Mouse (Mus musculus): ENCODE measurements around the gene Mrpl39.

Gene Mrpl39

DNA sequence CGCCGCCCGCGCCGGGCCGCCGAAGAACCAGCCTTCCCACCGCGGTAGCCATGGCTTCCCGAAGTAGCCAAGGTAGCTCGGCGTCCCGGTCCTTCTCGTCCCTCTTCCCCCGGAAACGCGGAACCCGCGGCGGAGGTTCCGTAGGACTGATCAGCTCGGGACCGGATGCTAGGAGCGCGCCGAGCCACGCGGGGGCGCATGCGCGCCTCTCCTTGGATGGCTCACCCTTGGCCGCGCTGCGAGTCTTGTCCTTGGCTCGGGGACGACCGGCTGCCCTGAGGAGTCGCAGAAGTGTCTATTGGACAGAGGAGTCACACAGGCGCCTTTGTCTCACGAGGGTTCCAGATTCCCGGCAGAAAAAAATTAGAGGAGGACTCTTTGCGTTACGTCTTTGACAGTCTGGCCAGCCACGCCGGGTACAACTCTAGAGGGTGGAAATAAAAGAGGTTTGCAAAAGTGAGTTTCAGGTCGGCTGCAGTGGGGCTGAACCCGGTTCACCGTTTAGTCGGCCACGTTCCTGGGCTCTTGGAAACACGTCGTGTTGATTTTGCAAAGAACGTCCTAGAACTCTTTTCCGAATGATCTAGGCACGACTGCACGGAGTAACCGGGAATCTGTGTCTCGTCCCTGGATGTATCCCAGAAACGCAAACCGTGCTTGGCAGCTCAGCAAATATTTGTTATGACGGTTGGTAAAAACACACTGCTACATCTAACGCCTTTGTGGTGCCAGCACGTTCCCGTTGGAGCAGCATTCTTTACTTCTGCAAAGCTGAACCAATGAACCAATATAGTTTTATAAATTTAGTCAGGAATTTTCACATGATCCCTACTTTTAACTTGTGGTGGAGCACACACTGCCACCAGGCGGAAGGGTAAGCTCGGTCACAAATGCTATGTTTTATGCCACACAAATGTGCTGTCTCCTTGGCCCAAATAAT is at the start of gene Mrpl39:
Gene Mrpl39 (minus strand): TSS at position 577 of the 940 bp plus-strand sequence.
- peak; percentile 89 for DNase-seq (ENCODE audit: low read depth)

DNA sequence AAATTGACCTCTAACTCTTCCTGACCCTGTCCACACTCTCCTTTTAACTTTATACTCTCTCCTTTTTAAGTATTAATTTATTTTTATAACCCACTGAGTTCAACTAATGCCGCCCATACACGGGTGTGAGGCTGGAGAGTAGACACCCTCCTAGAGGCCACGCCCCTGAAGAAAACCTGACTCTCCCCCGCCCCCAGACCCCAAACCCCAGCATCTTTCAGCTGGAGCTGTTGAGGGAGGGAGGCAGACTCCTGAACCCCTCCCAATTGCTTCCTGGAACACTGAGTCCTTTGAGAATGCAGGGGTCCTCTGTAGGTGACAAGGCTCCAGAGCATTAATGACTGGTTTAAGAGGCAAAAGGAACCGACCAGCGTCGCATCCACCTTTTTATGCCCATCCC is 49.4 kb upstream of the Mrpl39 start:
- DNase-seq (ENCODE audit: low read depth): no peak

DNA sequence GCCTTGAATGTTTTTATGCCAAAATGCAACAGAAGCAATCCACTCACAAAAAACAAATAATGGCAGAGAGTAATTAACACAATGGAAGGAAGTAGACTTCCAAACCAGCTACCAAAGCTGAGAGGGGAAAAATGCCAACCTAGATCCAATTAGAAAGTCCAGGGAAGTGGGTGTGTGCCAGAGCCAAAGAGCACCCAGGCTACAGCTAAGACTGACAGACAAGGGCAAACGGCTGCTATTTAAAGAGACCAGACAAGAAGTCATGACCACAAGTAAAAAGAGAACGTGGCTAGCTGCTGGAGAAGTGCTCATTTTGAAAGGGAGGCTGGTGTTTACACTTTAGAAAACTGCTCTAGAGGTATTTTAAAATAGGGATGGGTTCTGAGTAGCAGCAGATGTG is 47.7 kb upstream of the Mrpl39 start:
- DNase-seq (ENCODE audit: low read depth): no peak

DNA sequence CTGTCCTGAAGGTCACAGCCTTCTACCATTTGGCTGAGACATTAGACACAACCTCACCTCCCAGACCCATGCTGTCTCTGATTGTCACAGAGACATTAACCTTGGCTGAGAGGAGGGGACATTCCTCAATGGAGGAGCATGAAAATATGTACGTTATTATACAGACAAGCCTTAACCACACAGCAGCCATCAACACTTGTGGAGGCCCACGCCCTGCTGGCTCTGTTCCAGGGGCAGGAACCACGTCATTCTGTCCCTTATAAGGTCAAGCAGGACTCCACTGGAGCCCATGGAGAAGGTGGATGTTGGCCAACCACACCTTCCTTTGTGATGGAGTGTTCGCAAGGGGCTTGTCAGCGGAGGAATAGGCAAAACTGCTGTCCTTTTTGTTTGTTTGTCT is 44.2 kb upstream of the Mrpl39 start:
- DNase-seq (ENCODE audit: low read depth): no peak

DNA sequence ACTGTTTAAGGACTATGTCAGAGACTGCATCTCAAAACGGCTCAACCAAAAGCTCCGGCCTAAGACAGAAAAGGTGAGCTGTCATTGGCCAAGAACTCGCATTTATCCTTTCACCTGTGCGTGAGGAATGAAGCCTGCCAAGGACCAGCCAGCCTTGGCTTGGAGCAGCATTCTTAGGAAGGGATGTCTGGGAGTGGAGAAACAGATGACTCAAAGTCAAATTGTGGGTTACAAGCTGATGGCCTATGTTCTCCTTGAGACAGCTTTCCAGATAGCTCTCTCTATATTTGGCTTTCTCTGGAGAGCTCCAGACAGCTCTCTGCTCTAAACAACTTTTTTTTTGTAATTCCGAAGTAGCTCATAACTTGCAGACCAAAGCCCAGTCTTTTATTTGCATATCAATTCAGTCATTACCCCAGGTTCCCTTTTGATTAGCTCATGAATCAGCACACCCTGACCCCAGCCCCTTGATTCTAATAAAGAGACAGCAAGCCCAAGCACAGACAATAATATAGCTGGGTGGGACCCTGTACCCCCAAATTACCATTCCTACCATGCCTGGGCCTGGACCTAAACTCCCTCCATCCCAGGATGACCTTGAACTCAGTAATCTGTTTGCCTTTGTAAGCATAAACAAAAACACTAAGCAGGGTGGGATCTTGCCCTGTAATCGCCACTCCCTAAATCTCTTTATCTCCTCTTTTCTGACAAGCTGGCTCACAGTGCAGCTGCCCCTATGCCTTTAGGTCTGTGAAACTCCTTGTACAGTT is 43.5 kb upstream of the Mrpl39 start:
- DNase-seq (ENCODE audit: low read depth): no peak

DNA sequence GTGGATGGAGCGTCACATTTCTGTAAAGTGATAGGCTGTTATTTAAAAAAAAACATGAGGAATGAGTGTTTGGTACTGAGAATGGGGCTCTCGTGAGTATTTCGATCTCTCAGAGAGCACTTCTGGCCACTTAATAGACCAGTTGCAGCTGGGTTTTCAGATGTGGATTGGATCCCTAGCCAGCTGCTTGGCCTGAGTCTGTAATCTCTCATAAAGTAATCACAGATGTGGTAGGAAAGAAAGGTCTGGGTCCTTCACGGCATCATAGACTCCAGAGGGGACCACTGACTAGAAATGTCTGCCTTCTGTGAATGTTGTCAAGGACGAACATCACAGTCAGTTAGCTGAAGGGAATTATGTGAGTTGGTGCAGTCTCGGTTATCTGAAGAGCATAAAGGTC is 42.9 kb upstream of the Mrpl39 start:
- no peak for DNase-seq (ENCODE audit: low read depth)

DNA sequence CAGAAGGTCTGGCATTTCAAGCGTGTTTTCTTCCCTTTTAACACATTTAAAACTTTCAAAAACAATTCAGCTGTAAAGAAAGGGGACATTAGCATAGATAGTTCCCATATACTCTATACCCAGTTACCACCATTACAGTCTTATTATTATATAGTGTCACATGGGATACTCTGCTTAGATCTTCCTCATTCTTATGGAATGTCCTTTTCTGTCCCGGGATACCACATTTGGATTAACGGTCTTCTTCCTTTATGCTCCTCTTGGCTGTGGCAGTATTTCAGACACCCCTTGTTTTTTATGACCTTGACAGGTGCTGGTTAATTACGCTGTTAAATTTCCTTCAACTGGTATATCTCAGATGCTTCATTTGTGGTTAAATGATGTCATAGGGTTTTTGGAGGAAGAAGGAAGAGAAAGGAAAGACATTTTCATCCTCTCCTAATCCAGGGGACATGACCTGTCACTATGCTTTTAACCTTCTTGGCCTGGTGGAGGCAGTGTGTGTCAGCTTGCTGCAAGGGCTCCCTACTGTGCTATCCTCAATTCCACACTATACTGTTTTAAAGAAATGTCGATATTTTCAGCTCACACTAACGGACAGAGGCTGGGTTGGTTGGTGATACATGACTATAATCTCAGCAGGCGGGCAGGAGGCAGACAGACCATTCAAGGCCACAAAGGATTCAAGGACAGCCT is 40.7 kb upstream of the Mrpl39 start:
- DNase-seq (ENCODE audit: low read depth): no peak

DNA sequence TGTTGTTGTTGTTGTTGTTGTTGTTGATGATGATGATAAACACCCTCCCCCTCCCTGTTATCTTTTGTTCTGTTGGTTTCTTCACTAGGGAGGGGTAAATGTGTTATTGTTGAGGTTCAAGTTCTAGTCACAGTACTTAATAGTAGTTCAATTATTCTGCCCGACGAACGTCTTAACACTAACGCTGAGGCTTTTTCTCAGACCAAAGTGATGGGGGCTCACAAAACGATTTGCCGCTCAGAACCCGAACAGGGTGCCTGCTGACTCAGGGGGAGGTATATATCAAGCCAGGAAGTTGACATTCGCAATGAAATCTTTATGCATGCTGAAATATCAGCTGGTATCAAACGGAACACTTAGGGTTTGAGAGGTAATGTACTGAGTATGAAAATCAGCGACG is 39.8 kb upstream of the Mrpl39 start:
- DNase-seq (ENCODE audit: low read depth): no peak

DNA sequence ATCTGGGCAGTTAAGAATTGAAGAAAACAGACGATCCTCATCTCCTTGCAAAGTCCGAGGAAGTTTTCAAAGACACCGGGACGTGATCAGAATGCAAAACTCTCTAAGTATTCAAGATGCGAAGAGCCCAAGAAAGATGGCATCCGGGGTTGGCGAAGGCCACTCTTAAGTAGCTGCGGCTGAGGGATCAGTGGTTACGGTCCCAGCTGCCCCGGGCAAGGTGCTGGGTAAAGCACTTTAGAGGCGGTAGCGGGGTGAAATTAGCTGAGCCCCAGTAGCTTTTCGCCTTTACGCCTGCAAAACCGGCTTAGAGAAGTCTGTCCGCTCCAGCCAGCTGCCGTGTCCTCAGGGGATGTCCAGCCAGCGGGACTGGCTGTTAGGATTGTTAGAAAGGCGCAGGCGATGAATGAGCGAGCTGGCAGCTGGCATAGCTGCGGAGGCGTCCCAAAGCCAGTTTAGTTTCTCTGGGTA is 39.3 kb upstream of the Mrpl39 start:
- no peak for DNase-seq (ENCODE audit: low read depth)

DNA sequence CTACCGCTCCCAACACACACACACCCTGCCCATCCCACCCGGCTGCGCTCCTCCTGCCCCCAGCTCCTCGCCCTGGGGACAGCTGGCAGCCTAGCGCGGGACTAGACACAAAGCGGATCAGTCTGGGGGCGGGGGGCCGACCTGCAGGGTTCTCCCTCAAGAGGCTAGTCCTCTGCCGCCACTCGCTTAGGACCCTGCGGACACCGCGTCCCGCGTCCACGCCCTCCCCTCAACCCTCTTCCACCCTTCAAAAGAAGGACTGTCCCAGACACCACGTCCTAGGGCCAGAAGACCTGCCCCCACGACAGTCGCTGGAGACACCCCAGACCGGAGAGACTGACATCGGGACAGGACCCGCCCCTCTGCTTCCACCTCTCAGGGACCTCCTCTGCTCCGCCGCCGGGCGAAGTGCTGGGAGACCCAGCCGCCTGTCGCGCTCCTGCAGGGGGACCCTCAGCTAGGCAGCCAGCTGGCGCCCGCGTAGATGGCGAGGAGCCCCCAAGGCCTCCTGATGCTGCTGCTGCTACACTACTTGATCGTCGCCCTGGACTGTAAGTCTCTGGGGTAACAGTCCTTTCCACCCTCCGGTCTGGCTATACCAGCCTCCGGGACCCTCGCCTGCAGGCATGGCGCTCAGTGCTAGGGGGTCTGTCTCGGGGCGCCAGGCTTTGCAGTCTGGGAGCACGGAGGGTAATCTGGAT is 38.6 kb upstream of the Mrpl39 start, which contains the start of gene Jam2:
Gene Jam2 (plus strand): TSS at position 121 of the 701 bp plus-strand sequence.
- no peak for DNase-seq (ENCODE audit: low read depth)

DNA sequence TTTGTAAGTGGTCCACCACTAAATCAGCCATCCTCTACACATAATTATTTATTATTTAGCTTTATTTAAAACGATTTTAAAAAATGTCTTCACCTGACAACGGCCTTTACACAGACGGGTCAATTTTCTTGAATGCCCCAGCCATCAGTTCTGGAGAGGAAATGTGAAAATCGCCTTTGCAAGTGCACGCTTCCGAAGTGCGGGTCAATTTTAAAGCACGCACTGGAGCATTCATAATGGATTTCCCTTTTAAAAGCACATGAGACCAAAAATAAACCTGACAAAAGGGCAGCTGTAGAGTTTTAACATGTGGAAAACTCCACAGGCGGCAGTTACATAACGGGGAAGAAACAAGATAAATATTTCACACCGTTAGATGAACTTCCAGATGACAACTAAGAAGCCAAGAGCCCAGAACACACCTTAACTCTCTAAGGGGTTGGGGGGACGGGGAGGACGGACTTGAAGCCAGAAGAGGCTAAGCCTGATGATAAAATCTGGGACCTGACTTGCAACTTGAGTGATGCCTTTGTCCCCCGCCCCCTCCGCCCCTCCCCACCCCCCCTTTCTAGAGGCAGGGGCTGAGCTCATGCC is 37.8 kb upstream of the Mrpl39 start:
- no peak for DNase-seq (ENCODE audit: low read depth)

DNA sequence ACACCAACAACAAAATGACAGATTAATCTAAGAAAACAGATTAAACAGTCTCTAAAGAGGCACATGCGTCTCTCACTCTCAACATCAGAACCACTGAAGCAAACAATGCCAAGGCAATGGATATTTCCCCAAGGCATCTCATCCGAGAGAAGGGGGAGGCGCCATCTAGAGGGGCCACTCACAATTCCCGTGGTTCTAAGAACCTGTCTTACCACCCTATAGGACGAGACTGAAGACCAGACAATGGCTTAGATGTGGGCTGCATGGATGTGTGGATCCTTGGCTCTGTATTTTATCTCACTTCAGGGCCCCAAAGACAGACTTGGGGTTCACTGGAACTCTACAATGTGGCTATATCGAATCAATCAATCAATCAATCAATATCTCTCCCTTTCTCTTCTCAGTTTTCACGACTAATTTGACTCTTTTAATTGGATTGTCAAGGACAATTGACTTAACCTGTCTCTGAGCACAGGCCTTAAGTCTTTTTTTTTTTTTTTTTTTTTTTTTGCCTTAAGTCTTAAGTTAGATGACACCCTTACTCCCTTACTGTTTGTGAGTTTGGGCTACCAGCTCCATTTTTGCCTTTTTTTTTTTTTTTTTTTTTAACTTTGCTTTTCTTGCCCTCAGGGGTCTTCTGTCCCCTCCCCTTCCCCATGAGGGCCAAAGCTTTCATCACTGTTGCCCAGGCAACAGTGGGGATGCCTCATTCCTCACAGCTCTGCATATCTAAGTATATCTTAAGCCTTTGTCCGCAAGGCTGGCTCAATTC is 37.1 kb upstream of the Mrpl39 start:
- no peak for DNase-seq (ENCODE audit: low read depth)

DNA sequence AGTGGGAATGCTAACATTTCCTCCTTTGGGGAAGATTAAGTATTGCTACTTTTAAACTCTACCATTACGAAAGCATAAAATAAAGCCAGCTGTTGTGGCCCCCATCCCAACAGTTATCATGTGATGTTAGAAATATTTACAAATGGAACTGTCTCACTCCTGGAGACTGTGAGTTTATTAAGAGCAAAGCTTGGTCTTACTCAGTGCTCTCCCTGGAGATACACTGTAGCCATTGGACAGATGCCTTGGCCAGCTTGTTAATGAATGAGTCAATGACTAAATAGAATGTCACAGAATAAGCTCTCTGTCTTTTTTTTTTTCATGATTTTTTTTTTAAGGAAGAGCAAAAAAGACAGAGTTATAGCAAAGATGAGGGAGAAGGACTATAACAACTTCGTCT is 35.9 kb upstream of the Mrpl39 start:
- DNase-seq (ENCODE audit: low read depth): peak; percentile 93

DNA sequence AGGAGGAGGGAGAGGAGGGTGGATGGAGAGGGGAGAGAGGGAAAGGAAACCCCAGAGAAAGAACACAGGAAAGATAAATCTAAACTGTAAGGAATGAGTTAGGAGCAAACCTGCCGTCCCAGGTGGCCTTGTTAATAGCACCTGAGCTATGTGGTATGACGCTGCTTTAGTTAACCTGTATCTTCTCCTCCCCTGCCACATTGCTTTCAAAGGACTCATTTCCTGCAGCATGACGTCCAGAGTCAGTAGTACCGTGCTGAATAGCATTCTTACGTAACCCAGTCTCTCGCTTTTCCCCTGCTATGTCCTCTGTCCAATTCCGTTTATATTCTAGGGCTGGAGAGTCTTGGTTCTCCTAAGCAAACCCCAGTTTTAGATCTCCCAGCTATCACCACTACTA is 35.3 kb upstream of the Mrpl39 start:
- no peak for DNase-seq (ENCODE audit: low read depth)

DNA sequence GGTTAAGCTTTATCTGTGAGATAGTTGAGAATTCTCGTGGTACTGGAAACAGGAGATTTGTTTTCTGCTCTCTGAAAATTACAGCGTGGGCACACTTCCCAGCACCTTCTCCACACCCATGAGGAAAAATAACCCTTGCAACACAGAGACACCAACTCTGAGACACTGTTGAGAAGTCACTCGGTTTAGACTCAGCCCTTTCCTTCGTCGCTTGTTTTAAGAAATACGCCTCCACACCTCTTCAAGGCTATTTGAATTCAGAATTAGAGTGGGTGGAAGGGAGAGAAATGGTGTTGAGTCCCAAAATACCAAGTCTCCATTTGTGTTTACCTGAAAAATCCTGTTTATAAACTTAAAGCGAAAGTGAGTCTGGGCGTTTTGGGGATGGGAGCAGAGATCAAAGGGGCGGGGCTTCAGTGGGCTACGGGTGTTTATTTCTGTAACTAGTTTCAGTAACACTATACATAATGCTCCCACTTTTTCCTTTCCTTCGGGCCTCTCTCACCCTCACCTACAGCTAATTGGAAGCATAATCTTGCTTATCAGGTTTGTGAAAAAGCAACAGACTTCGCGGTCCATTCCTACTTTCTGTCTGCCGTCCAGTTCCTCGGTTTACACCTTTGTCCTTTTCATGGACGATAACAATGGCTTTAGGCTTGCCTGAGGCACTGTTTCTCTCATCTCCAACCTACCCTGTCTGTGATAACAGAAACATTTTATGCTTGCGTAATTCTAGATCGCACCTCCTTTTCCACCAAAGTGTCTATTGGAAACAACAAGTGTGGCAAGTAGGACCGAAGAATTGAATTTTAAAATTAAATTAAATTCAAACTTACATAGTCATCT is 34.3 kb upstream of the Mrpl39 start:
- no peak for DNase-seq (ENCODE audit: low read depth)

DNA sequence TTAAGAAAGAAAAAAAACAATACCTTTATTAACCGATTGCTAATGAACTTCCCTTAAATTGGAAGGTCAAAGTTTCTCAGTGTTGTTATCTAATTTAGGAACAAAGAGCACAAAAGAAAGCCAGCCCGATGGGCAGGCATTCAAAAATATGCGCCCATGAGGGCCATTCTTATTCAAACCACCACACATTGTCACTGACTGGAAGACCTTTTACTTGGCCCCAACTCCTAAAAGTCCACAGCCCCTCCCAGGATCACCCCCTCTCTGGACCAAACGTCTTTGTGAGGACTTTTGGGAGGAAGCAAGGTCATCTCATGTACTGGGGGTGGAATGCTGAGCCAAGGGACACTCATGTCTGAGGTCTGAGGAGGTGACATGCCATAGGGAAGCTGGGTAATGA is 33.6 kb upstream of the Mrpl39 start:
- DNase-seq (ENCODE audit: low read depth): no peak

DNA sequence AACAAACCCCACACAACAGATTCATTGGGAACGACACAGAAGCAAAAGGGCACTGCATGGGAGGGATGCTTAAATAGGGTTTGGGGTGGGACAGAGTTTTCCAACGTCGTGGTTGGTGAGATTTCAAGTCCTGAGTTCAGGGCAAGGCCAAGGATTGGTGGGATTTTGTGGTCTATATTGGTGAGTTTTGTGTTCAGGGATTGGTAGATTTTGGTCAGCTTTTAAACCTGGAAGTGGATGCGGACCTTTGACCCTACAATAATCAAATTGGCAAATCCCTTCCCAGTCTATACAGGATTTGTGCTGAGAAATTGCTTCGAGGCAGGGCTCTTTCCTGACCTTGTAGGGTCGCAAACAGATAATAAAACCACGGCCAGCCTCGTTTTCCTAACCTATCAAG is 32.4 kb upstream of the Mrpl39 start:
- DNase-seq (ENCODE audit: low read depth): no peak

DNA sequence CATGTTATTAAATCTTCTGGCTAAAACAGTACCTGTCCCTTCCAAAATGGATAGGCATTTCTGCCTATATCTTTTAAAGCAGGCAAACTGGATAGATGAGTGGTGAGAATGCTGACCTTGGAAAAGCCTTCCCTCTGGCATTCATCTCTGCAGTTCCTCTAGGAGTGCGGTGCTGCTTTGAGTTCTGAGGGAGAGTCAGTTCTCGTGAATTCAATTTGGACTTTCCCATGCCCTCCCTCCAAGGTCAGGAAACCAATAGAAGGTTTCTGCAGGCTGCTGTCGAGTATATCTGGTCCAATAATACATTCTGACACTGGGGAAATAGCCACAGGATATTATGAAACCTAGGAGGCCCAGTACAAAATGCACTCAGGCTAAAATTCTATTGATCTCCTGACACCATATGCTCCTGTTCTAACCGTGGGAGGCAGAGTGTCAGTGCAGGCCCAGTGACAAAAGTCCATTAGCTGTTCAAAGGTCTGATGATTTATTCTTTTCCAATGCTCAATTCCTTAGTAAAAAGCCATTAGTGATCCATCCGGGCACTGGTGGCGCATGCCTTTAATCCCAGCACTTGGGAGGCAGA is 10.3 kb upstream of the Mrpl39 start:
- peak; percentile 78 for DNase-seq (ENCODE audit: low read depth)

Data from fibroblast of lung, adult 2 months (primary cell).